Mouse (Mus musculus) brain, adult 2 months (tissue): ENCODE measurements at regions not wholly inside any gene's neighbourhood (a gene's known extent, or its start where the extent isn't known, plus 50 kb on each side); places are given as distances from the start of the nearest gene placed in this dataset.

ENCODE experiments used
- DNase-seq: peaks from one replicate; pipeline ENCODE4 v3.0.0; 2011; ENCODE audit warnings: low read depth, low spot score

DNA sequence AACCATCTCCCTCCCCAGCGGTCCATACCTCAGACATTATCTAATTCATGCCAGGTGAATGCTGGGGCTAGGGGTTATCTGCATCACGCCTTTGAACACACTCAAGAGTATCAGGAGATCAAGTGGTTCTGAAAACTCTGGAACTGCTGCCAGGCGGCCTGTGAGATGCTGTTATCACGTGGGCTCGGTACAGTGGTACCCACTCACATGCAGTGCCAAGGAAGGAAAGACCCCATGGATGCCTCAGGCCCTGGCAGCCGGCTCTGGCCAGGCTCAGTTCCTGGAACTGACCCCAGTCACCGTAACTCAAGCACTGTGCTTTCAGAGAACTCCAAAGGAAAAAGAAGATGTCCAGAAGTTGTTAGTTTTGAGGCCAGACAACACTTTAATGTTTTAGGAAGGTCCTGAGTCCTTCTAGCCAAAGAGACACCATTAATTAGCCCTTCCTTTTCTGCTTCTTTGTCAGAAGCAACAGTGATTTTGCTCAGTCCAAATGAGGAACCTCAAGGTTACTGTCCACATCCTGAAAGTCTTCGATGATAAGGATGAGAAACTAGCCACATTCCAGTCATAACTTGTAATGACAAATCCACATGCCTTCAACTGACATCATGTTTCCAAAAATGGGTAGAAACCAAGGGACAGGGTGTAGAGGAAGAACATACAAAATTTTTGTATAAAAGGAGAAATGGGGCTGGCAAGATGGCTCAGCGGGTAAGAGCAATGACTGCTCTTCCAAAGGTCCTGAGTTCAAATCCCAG lies 126.1 kb downstream of the Zbtb18 start:
- no peak for DNase-seq

DNA sequence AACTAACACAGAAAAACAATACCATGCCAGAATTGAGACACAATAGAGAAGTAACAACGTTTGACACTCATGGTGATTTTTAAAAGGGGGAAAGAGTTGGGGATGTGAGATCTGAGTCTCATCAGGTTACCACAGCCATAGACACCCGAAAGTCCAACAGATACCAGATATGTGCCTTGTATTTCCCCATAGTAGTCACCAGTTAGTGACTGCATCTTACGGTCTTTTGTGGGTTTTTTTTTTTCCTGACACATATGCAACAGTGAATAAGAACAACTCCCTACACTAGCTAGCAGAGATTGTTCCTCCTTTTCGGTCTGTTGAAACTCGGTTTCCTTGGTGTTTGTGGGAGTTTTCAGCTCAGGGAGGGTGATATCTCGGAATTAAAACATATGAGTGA lies 127.4 kb downstream of the Zbtb18 start:
- DNase-seq, result no peak

DNA sequence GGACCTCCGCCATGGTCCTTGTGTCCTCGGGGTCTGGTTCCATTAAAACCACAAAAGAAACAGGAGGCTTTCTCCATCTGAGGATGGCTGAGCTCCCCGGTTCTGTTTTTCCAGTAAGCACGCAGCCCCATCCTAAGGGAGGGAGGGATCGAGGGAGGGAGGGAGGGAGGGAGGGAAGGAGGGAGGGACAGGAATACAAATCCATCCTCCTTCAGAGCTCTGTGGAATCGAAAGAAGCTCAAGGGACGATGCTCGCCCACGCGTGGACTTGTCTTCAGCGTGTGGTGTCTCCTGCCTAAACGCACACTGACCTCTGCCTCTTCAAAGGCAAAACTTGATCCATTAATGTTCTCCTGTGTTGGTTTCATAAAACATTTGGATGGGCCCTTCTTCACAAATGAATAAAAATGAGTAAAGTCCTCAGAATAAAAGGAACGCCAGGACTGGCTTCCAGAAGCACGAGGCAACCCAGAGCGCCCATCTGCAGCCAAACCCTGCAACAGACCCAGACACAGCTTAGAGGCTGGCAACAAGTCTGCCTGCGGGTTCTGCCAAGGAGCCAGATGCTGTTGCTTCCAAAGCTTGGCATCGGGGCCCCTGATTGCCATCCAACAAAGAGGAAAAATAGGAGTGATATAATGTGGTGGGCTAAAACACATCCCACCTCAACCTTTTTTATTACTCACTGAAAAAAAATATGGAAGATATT lies 131.0 kb downstream of the Zbtb18 start:
- peak; percentile 98 for DNase-seq

DNA sequence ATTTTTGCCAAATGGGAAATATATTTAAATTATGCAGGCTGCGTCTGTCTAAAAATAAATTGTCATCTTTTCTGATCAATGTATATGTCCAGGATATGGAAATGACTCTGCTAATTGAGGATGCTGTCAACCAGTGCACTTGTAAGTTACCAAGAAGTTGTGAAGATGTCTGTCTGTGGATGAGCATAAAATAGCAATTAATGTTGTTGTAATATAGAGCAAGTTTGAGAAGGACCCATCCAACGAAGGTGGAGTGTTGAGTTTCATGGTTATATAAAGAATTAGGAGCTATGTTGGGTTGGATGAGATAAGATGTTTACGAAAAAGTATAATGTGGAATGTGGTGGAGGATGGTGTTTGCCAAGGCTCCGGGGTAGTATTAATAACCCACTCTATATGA lies 131.6 kb downstream of the Zbtb18 start:
- DNase-seq, result peak; percentile 46

DNA sequence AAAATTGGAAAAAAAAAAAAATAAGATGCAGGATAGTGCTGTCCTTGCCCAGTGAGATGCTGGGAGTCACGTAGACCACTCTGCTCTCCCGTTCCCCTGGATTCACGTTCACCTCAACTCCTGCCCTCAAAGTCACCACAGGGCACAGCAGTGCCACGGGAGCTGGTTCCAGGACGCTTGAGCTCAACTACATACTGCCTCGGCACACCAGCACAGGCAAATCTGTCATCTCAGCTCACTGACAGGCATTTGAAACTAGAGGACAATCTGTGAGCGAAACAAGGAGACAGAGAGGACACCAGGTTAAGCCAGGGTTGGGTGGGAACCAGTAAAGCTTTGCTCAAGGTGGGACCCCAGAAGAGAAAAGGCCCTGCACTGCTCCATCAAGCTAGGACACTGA lies 132.2 kb downstream of the Zbtb18 start:
- DNase-seq, result no peak

DNA sequence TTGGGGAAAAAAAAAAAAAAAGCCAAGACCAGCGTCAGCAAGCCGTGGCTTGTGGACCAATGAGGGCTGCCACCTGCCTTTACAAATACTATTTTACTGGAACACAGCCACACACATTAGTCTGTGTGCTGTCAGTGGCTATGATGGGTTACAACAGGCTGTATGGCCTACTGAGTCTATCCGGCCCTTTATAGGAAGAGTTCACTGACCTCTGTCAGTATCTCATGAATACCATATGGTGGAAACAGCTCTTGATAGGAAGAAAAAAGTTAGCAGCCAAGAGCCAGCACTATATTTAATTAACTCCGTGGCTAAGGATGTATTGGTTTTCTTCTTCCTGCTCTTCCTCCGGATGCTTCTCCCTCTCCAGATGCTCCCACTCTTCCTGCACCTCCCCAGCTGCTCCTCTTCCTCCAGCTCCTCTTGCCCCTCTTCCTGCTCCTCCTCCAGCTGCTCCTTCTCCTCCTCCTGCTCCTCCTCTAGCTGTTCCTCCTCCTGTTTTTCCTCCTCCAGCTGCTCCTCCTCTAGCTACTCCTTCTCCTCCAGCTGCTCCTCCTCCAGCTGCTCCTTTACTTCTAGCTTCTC lies 142.2 kb downstream of the Zbtb18 start:
- no peak for DNase-seq

DNA sequence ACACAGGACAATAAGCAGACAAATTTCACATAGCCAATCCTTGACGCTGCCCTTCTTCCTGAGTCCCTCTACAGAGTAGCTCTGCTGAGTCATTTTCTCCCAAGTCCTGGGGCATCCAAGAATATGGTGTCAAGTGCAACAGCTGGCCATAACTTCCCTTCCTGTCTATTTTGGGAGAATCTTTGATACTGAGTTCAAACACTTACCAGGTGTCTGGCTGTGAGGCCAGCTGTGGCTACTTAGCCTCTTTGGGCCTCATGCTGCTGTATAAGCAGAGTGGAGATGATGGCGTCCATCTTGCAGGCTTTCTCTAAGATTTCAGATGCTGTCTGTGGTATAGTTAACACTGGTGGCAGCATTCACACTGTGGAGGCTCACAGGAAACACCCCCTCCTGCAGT lies 143.2 kb downstream of the Zbtb18 start:
- no peak for DNase-seq

DNA sequence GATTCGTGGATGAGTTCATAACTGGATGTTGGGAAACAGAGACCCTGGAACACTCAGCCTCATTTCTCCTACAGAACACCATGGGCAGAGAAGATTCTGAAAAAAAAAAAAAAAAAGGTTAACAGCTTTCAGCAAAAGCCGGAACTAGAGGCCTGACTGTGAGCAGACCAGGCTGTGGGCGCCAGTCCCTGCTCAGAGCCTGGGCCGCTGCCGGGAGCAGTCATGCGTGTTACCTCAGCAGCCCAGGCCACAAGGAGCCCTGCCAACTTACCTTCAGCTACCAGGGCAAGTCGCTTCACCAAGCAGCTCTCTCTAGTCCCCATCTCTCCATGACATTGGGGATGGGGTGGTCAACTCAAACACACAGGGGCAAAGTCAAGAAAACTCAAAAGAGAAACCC lies 140.6 kb upstream of the 1700016C15Rik start:
- peak; percentile 92 for DNase-seq

DNA sequence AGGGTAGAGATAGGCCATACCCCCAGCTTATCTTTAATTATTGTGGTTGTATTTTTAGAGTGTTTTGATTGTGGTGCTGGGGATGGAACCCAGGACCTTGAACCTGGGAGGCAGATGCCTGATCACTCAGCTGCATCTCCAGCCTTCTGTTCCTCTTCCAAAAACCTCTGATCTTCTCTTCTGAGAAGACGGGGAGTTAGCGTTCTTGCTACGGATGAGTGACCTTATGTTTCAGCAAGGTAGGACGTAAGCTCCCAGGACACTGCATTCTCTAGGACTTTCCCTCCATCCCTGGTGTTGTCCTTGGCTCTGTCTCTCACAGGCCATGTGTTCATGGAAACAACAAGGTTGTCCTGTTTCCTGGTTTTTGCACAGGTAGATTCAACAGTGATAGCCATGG lies 140.0 kb upstream of the 1700016C15Rik start:
- no peak for DNase-seq

DNA sequence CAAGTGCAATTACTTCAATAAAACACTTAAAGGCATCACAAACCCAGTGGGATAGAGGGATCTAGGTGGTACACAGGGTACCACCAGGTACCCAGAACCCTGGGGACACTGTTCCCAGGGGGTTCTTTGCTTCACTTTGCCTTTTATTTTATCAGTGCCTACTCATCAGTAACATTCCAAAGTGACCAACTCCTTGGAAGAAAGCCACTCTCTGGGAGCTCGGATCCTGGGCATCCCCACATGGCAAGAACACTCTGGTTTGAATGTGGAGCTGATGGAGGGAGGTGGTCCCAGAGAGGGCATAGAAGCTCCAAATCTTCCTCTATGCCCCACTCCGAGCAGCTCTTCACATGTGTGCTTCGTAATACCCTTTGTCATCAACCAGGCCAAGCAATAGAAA lies 137.9 kb upstream of the 1700016C15Rik start:
- no peak for DNase-seq

DNA sequence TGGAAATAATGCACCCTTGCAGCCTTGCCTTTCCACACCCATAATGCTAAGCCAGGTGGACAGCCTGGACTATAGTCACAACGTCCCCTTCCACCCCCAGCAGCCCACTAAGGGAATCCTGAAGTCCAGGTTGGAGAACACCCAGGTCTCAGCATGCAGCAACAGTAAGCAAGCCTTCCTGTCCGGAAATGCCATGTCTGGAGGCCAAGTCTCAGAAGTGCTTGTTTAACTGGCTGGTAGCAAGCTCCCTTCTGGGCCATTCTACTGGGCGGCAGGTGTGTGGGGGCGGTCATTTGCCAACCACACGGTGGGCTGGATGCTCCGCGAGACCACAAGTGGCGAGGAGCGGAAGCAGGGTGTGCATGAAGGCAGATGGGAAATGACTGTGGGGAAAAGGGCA lies 137.3 kb upstream of the 1700016C15Rik start:
- peak; percentile 98 for DNase-seq

DNA sequence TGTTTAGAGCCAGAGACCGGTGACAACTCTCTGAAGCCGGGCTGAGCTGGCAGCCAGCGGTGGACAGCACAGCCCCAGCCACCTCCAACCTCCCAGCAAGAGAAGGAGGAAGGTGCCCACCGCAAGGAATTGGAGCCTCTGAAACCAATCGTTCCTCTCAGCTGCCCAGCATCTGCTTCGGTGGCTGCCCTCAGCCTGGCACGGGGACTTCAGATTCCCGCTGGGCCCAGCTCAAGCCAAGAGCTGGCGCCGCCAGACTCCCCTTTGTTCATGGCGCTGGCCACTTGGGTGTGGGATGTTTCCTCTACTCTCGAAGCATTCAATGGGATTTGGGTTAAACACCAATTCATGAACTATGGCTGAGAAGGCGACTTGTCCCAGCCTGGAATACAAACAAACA lies 135.3 kb upstream of the 1700016C15Rik start:
- no peak for DNase-seq

DNA sequence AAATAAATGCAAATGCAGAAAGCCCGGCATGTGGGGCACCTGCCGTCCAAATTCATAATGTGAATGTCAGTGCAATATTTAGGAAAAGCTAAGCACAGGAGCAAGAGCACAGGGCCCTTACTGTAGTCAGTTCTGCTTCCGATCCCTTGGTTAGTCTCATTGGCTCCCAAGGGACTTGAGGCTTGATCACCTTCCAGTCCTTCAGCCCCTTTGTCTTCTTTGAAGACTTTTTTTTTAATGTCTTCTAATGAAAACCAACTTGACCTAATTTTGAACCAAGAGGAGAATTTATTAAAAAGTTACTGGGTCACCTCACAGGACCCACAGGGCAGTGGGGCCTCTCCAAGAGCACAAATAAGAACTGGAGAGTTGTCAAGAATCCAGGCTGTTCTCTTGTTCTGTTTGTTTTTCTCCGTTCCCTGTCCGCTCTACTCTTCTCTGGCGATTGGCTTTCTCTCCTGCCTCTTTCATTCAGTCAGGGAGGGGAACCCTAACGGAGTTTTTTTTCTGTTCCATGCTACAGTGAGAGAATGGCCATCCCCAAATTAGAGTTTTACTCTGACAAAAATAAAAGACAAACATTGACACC lies 134.2 kb upstream of the 1700016C15Rik start:
- peak; percentile 48 for DNase-seq

DNA sequence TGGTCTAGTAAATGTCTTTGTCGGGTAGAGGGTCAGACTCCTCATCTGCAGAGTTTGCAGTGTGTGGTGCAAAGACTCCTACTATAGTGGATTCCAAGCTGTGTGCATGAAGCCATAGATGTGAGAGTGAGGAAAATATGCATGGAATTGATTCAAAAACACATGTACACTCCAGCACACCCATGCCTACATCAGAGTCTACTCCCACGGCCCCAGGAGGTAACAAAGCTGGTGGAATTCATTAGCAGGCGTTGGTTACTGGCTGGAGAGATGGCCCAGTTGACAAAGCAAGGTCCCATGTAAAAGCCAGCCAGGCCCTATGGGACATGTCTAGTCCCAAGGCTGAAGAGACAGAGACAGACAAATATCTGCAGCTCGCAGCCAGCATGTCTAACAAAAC lies 132.6 kb upstream of the 1700016C15Rik start:
- DNase-seq, result no peak

DNA sequence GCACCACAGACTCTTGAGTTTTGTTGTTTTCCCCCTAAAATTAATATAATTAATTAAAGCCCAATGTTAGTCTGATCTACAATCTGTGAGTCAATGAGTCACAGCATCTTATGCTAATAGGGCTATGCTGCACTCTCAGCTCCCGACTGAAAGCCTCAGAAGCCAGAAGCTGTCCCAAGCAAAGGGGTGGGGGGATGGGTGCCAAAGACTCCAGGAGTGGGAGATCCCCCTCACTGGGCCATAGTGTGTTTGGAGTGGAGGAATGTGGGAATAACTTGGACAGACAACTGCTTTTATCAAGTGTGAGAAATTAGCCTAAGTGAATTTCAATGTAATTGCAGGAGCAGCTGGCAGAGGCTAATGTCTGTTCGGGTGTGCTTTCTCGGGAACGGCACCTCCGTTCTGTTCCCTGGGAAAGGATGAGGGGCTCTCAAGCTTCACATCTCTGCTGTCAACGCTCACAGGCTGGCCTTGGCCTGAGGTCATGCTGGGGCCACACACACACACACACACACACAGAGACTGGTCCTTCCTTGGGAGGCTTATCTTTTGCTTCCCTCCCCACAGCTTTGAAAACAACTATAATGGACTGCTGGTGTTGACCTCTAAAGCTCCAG lies 124.2 kb upstream of the 1700016C15Rik start:
- no peak for DNase-seq

DNA sequence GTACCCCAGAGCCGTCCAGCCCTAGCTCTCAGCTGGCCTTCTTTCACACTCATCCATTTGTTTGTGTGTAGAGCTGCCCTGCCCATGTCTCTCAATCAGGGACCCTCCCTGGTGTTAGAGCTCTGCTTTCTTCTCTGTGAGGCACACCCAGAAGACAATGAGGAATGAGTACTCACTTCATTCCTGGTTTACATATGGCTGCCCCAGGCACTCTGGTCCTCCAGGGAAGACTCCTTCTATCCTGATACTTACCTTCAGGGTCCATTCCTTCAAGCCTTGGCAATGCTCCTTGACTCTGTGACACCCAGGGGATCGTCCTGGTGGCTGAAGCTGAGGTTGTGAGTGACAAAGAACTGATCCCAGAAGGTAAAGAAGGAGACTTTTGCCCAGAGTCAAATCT lies 122.0 kb upstream of the 1700016C15Rik start:
- DNase-seq, result no peak

DNA sequence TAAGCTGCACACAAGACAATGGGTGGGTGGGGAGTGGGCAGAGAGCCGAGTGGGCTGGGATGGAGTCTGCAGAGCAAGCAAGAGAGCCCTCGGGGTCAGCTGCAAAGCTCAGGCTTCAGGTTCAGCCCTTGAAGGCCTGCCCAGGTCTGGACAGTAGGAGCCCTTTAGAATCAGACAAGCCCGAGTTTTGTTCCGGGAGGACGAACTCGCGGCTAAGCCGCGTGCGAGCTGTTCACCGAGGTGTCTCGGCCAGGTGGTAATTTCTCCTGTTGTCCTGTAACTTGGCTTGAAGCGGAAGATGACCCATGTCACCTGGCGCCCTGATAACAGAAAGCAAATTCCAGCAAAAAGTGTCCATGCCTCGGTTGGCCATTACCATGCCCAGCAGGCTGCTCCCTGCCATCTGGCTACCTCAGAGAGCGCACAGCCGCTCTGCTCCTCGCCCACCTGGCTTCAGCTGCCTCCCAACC lies 121.0 kb upstream of the 1700016C15Rik start:
- peak; percentile 99 for DNase-seq

DNA sequence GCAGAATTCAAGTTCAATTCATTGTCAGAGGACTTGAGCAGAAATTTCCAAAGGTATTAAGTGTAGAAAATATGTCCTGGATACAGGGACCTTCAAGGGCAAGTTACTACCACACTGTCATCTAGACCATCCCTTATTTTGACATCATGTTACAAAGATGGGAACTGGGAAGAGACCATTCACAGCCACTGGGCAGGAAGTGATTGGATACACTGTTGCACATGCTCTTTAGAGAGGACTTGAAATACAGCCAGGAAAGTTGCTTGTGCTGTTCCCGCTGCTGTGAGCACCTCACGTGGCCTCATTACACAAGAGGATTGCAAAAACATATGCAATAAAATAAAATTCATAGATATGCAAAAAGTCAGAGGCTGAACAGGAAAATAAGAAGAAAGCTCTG lies 120.4 kb upstream of the 1700016C15Rik start:
- DNase-seq, result peak; percentile 55

DNA sequence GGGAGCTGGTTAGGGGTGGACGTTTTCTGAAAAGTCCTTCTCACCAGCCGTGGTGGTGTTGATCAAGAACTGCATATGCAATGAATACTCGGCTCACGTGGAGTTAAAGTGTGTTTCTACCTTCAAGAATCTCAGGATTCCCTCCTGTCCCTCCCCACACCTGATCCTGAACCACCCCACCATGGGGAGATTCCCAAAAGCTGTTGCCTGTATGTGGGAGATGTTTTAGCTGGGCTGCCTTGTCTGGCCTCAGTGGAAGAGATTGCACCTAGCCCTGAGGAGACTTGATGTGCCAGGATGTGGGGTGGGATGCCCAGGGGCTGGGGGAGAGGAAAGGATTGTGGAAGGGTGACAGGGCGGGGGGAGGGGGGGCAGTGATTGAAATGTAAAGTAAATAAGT lies 119.9 kb upstream of the 1700016C15Rik start:
- no peak for DNase-seq

DNA sequence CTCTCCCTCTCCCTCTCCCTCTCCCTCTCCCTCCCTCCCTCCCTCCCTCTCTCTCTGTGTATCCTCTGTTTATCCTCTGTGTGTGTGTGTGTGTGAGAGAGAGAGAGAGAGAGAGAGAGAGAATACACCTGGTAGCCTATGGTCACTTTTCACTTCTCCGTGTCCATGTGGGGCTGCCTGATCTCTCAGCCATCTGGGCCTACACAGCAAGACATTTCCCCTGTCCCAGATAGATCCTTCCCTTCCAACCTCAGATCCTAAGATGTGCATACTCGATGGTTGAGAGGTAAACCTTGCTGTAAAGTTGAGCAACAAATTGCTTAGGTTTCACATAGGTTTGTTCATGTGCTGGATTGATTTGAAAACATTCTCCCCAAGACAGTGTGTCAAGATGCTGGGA lies 119.5 kb upstream of the 1700016C15Rik start:
- DNase-seq, result peak; percentile 75

DNA sequence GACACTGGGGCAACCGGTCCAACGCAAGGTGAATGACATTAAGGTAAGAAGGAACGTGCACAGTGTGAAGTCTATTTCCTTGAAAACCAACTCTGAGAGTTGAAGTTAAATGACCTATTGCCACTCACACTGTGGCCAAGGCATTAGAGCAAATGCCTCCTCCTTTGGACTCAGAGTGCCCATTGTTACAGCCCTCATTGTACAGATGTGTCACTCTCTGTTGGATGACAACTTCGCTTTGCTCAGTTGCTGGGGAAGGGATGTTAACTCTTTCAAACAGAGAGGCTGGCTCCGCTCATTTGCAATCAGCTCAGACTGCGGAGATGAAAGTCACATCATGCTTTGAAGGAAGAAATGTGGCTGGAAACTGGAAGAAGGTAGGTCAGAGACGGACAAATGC lies 117.1 kb upstream of the 1700016C15Rik start:
- DNase-seq, result no peak

DNA sequence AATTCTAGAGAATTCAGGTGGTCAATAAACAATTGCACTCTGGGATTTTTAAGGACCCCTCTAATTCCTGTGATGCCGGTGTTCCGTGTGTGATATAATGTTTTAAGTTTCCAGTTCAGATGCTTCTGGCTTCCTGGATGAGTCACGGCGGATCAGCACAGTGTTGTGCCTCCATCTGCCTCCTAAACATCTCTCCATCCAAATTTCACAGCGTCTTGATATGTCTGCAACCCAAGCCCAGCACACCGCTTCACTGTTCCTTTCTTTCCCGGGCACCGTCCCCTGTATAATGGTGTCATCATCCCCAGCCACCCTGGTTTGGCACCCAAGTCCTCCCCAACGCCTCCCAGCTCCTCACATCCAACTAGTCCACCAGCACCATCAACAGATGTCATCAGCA lies 114.0 kb upstream of the 1700016C15Rik start:
- peak; percentile 48 for DNase-seq
